Mouse (Mus musculus): ENCODE data around the gene Naa38.
A peak's percentile ranks its signal among the peaks of the same experiment; 100 is the strongest.

Naa38 gene

DNA sequence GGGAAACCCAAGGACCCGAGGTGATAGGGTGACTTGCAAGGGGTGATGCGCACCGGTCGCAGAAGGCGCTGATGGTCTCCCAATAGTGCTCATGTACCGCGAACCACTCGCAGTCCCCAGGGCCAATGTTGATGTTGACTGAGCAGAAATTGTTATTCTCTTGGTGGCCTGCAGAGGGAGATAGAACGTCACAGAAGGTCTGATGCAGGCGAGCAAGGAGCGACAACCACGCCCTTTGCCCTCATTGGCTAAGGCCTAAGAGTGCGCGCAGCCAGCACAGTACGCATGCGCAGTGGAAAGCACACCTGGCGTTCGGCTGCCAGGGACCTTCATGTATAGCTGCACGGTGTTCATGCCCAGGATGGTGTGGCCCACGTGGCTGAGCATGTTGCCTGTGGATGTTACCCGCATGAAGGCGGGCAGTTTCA, 5.9 kb downstream of the Naa38 start:
- DNase-seq: peak; percentile 95 to 97

DNA sequence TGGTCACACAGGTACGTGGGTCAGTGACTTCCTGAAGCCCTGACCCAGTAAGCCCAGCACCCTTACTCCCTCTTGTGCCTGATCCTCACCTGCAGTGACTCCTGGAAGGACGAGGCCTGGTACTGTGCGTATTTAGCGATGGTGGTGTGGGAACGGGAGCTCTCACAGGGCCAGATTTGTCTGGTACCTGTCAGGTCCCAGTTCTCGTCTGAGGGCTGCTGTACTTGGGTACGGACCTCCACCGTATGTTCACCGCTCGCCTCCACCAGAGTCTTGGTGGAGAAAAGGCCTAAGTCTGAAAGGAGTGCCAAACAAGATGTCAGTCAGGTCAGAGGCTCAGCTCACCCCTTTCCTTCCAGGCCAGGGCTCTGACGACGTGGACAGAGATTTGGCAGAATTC, 6.7 kb downstream of the Naa38 start:
- DNase-seq: peak in 1 of 2 experiments; percentile 52

DNA sequence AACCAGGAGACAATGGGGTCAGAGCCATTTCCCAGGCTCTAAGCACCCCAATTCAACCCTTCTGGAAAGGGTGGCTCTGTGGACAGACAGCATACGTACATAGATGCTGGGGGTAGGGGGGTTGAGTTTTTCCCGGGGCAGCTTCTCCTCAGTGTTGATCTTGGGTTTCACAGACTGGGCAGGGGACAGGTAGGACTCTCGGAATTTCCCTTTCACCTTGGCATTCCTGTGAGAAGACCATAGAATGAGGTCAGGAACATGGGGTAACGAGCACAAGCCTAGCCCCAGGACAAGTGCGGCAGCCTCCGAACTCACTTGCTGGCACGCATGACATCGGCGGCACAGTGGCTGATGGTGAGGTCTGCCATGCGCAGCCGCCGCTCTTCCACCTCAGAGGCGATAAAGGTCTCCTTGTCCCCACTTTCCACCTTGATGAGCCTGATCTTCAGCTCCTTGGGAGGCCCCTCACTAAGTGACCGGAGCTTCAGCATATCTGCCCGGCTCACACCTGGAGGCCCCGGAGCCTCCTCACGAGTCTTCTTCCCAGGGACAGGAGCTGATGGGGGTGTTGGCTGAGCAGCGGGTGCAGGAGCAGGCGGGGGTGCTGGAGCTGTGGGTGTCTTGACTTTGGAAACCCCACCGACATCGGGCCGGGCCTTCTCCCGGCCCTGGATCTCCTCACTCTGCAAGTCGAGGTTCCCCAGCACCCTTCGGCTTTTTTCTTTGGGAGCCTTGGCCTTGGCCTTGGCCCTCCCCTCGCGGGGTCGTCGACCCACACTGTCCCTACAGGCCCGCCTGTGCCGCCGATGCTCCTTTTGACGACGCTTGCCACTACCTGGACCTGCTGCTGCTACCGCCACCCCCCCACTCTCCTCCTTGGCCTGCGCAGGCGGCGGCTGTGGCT, 8.7 kb downstream of the Naa38 start:
- DNase-seq: peak in 1 of 2 experiments; percentile 64

DNA sequence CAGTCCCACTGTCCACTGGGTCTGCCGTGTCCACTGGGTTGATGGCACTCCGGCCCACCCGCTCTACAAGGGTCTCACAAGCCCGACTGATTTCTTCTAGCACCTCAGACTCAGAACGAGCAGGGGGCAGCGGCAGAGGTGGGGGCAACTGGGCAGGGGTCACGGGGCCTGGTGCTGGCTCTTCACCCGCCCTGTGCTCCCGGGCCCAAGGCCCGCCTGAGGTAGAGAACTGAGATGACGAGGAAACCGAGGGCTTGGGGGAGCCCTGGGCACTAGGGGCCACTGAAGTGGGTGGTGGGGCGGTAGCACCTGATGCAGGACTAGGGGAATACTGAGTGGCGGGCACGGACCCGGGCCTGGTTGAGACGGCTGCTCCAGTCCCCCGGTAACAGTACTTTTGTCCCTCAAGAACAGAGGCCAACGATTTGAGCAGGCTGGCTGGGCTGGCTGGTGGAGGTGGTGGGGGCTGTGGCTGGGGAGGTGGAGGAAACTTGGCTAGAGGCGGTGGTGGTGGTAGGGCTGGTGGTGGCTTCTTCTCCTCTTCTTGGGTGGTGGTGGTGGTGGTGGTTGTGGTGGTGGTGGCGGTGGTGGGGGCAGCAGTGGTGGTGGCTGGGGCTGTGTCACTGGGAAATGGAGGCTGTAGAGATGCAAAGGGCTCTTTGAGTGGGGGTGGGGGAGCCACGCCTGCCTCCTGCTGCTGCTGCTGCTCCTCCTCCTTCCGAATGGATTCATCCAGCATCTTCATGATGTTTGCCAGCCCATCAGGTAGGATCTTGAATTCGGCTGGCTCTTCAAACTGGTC, 9.5 kb downstream of the Naa38 start:
- DNase-seq: peak in 1 of 2 experiments; percentile 44

DNA sequence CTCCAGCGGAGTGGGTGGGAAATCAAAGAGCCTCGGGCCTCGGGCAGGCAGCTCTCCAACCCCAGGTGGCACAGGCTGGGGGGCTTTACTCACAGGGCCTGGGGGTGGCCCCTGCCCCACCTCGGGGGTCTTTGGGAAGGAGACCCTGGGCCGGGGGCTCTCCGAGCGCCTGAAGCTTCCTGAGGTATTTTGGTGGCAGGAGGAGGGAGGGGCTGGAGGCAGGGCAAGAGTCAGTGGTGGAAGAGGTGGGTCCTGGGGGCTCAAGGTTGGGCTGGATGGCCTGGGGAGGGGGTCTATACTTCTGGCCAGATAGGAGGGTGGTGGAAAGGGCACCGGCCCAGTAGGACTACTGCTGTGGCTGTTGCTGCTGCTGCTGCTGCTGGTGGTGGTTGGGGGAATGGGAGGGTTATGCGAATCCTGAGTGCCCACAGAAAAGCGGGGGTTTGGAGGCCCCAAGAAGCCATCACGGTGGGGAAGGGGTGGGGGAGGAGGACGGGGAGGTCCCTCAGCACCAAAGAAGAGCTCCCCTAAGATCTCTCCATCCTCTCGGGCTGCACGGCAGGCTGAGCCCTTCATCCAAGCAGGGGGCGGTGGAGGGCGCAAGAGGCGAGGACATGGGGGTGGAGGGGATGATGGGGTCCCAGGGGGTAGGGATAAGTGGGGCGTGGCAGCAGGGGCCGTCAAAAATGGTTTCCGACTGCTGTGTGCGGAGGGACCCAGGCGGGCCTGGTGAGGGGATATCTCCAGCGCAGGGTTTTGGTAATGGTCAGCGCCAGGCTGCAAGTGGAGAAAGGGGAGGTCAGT, 10.3 kb downstream of the Naa38 start:
- DNase-seq: peak in 1 of 2 experiments; percentile 51

DNA sequence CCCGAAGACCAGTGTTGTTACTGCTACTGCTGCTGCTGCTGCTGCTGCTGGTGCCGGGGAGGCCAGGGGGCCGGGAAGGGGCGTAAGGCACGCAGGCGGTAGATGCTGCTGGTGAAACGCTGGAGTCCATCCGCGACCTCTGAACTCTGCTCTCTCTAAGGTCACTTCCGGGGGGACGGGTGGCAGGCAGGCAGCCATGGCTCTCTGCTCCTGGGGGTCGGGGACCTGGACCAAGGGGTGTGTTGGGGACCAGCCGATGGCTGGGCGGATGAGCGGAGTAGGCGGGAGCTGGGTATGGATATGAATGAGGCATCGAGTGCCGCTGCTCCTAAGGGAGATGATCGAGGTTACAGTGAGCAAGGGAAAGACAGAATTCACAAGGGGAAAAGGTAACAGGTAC, 11.0 kb downstream of the Naa38 start:
- peak in 1 of 2 experiments; percentile 48 for DNase-seq

DNA sequence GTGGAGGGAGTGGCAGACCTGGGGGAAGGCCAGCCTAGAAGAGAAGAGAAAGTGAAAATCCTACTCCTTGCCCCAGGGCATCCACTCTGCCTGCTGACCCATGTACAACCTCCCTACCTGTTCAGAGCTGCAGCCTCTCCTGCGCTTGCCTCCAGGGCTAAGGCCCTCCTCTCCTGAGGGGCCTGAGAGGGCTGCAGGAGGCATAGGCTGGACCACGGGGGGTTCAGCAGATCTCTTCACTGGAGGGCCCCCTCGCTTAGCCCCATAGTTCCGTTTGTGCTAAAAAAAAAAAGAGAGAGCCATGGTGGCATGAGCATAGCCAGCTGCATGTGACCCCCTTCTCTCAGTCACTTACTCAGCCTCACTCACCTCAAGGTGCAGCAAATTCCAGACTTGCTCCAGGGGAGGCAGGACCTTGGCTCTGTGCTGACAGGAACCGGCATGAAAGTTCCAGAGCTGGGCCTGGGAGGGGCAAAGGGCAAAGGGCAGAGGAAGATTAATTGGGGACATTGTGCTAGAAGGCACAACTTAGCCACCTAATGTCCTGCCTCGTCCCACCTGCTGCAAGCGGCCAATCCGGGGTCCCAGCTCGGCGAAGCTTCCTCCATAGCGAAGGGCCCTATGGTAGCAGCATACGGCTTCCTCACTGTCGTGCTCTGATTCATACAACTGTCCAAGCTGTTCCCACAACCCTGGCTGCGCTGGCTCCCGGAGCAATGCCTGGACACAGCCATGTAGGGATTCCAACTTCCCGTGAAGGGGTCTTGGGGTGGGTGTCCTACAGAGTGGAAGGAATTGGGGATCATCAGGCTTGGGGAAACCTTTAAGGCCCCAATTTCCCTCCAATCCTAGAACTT, 11.8 kb downstream of the Naa38 start:
- peak in 1 of 2 experiments; percentile 73 for DNase-seq

DNA sequence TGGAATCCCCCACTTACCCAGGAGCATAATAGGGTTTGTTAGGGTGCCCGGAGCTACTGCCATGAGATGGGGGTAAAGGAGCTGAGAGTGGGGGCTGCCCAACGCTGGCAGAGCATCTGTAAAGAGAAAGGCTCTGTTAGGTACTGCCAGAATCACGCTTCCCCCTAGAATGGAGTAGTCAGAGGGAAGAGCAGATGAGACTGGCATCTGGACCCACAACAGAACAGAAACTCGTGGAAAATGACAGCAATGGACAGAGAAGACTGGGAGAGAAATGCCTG, 12.4 kb downstream of the Naa38 start:
- DNase-seq: no peak

DNA sequence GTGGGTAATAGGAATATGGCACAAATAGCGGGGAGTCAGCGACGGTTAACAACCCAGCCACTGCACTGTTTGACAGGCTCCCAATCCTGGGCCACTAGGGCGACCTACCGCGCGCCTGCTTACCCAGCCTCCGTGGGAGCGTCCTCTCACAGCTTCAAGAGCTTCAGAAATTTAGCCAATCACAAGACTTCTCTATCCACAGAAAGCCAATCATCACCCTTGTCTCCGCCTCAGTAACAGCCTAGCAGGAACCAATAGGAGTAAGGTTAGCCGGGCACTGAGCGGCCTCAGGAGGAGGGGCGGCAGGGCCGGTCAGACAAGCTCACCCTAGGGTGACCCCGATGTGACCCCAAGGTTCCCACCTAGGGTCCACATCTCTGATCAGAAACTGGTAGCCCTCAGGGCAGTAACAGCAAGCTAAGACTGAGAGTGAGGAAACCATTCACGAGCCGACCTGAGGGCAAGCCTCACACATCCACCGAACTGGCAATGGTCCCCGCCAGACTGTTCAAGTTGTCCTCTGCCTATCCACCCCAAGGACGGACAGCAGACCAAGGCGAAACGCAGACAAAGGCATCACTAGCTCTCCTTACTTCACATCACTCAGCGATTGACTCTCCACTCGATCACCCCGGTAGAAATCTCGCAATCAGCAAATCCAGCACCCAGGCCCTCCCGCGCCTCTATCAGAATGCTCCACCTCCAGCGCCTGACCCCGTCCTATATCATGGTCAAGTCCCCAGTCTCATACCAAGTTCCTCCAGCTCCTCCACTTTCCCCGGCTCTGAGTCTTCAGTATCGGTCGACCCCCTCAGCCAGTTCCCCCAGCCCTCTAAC, 13.5 kb downstream of the Naa38 start:
- peak; percentile 86 to 94 for DNase-seq

DNA sequence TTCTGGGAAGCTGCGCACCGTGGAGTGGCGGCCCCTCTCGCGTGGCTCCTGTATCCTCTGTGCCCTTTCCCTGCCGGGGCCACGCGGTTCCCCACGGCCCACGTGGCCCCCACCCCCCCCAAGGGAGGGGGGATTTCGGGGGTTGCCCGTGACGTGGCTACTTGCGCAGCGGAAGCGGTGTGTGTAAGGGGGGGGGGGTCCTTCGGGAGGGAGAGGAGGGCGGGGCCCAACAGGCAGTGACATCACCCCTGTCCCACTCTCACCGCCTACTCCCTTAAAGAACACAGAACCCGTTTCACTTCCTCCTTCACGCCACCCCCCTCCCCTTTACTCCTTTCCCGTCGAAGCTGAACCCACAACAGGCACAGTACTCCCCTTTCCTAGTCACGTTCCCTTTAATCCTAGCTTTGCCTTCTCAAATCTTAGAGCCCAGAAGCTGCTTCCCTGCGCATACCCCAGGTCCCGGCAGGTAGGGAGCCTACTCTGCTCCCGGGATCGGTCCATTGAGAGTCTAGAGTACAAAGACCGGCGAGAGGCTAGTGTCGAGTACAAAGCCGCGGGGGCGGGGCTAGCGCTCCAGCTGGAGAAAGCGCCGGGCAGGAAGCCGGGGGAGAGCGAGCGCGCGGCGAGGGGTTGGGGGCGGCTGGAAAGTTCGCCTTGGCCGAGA, 14.2 kb downstream of the Naa38 start:
- peak; percentile 95 to 96 for DNase-seq

DNA sequence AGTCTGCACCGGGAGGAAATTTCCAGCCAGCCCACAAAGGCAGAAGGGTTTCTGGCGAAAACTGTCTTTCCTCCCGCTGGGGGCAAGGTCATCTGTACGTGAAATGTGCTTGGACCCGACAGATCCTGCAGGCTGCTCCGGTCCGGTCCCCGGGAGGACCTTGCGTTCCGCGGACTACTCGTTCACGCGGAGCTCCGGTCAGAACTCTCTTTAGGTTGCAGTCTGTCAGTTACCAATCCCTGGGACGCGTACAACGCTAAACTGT, 14.7 kb downstream of the Naa38 start:
- DNase-seq: no peak

DNA sequence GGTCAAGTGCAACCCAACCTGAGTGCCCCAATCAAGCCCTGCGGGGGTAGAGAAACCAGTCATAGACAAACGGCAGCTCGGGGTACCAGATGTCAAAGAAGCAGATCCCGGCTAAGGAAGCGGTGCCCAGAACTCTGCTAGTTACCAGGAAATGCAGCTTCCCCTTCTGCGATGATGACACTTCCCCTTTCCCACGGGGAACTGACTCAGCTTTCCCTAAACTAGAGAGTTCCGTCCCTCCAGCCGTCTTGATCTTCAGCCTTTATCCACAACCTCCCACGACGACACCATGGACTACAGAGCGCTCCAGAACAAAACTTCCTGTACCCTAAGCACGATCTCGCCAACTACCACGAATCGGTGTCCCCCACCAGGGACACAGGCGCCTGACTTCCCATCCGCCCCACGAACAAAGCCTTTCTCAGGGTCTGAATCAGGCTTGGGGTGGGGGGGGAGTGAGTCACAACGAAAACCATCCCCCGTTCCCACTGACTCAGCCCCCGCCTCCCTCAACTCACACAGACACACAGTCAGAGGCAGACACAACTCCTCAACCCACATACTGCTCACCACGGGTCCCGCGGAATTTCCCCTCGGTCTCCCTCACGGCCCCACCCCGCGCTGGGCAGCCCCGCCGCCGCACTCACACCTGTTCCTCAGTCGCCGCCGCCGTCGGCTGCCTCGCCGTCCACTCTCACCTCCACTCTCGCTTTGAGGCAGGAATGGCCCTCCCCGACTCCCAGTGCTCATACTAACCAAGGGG, 15.2 kb downstream of the Naa38 start:
- peak; percentile 58 to 86 for DNase-seq

DNA sequence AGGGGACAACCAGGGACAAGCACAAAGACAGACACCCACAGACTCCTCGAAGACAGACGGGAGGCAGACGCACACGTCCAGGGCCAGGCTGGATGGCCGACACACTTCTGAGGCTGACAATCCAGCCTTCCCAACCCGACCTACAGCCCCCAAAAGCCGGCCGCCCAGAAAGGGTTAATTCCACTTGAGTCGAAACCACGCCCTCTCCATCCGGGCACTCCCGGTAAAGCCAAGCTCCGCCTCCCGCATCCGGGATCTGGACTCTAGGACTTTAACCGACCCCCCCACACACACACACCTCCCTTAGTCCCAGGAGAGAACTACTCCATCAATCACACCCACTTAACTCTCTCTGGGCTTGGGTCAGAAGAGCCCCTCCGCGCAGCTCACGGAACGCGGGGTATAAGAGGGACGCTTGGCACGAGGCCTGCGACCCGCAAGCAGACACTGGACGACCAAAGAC, 15.8 kb downstream of the Naa38 start:
- DNase-seq: peak; percentile 98 to 100

DNA sequence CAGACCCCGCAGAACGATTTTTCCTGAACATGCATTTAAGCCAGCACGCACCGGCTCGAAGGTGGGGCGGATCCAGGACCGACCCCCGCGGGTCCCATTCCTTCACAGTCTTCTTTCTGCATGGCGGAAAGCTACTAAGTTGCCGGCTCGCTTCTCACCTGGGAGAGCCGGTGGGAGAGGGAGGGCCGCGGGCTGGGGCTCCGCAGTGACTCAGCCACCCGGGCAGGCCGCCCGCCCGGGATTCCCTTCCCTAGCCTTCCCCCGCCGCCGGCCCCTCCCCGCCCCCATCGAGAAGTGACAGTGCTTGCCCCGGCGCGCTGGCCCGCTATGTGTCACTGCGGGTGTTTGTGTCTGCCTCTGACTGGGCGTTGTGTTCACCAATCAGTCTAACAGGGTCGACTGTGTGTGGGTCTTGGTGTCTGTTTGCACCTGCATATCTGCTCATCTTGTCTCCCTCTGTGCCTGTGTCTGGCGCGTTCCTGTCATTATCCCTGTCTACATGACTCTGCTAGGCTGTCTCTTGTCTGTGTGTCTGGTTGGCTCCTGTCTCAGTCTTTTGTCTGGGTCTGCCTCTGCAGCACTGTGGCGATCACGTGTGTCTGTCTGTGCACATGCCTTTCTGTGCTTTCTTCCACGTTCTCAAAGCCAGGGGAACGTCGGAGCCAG, 16.4 kb downstream of the Naa38 start:
- peak; percentile 74 to 86 for DNase-seq

DNA sequence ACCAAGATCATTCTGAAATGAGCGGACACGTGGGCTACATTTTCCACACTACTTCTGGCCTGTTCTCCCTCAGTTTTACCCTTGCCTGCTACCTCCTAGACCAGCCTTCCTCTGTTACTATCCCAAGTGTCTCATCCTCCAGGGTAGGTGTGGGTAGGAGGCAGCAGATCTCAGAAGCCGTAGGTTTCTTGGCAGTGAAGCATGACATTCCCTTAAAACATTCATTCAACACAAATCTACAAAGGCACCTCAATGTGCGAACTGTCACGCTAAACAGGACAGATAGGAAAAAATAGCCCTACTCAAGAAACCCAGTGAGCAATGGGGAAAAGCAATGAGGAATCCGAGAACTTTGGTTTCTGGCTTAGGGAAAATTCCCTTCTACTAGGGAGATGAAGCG, 17.3 kb downstream of the Naa38 start:
- DNase-seq: peak in 1 of 2 experiments; percentile 14

DNA sequence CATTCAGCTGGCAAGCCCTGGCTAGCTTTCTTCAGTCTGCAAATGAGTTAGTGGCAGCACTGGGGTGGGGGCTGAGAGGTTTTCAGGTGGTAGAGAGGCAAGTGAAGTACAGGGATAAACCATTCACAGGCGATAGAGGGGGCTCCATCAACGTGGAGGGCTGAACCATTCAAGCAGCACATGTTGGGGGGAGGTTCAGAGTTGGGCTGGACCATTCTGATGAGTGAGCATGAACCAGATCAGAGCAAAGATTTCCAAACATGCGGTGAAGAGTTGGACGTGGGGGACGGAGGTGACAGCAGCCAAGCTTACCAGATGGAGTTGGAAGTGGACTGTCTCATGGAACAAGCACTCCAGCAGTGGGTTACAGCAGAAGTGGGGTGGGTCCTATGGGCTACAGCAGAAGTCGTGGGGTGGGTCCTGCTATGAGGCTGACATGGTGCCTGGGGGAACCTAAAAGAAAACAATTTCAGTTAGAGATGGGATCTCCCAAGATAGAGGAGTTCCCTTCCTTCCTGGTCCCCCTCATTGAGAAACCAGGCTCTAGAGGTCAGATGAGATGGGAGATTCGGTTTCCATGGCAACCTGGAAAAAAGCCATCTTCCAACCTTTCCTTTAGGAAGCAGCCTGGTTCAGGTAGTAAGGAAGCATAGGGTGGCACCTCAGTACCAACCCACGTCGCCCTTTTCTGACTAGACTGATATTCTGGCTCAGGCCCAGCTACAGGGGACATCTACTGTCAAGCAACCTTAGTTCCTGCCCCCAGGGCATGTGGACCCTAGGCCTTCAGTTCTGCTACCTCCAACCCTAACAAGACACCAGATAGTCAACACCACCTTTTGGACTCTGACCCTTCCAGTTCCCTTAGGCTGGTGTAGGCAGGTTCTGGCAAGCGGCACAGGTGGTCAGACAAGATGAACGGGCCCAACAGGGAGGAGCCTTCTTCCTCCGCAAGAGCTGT, 18.2 kb downstream of the Naa38 start, which contains the start of gene Kdm6b:
Gene Kdm6b (minus strand): TSS at position 455 of the 961 bp plus-strand sequence.
- peak; percentile 70 to 90 for DNase-seq

DNA sequence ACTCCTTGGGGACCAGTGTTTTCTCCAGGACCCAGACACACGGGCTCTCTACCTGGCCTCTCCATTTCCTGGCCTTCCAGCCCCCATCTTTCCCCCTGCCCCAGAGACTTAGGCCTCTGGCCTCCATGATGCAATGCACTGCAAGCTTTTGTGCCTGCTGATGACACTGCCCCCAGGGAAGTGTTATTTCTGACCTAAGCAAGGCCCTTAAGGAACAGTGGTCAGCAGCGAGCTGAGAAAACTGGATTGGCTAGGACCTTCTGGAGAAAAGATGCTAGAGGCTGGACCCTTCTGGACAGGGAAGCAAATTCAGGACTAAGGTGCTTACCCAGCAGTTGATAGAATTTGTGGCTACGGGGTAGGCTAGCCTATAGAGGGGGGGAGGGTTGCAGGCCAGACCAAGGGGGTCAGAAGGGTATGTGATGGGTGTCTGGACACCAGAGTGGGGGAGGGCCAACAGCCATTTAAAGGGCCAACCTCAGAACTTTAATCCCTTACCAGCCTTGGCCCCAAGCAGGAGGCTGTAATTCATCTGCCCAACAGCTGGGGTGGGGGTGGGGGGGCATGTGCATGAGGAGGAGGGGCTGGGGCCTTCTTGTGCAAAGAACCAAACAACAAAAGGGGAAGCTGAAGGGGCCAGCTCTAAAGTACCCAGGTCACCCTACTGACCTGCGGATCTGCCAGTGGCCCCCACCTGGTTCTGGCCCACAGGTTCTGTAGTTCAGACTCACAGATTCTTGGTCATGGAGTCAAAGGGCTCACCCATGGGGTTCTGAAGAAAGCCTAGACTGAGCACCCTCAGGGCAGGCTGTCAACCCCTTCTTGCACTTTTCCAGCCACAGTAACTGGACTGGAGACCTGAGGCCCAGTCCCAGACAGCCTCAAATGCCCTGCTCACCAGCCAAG, 19.4 kb downstream of the Naa38 start:
- DNase-seq: no peak
